Mouse (Mus musculus): ENCODE measurements around the gene Prm2. TPM values are rescaled to one million over a fixed set of nuclear protein-coding genes. Genes with fewer than 3 reads are reported as not detected.

The Prm2 gene
- polyA plus RNA-seq, 1 experiment from 2014 or later: not detected

GRCm38 (mm10) chr16:10749226-10749625, 46.7 kb downstream of the Prm2 start:
- no peak overlapping the region for H3K4me3 ChIP-seq
- no peak overlapping the region for H3K27ac ChIP-seq (replicated peaks)
- H3K36me3 ChIP-seq: no peaks in the 10 kb centered on the region
- H3K9me3 ChIP-seq: no peaks in the 10 kb centered on the region
- no peaks in the 10 kb centered on the region for H3K27me3 ChIP-seq
- no peak for ATAC-seq (ENCODE audit: low read depth)
- 74% methylated on average over 7 of the region's 7 CpGs for WGBS
- H3K9ac ChIP-seq: no peak overlapping the region
- peaks cover 7% of the 10 kb centered on the region; the same call in 1 of the 2 replicates for H3K4me1 ChIP-seq (replicated peaks)
- H3K4me2 ChIP-seq: no peak overlapping the region

Other genes starting within 250 kb of the Prm2 start
- gene Socs1, start 10.6 kb downstream of the Prm2 start, polyA plus RNA-seq (2015; fragmentation: Nextera tagmentation; extraction: Ambion mirVana): 3.7 and 4.2 TPM in 2 replicates
- gene Tnp2, start 7.5 kb downstream of the Prm2 start, polyA plus RNA-seq (2015; fragmentation: Nextera tagmentation; extraction: Ambion mirVana): not detected in 2 replicates
- not detected in 2 replicates for gene Prm3, start 5.2 kb downstream of the Prm2 start, polyA plus RNA-seq (2015; fragmentation: Nextera tagmentation; extraction: Ambion mirVana)
- 0.64 TPM in 1 of 2 replicates, not detected in the other for gene Prm1, start 9.7 kb upstream of the Prm2 start, polyA plus RNA-seq (2015; fragmentation: Nextera tagmentation; extraction: Ambion mirVana)
- not detected in 2 replicates for gene Gm11172, start 16.8 kb upstream of the Prm2 start, polyA plus RNA-seq (2015; fragmentation: Nextera tagmentation; extraction: Ambion mirVana)
- gene Rmi2, start 38.9 kb upstream of the Prm2 start, polyA plus RNA-seq (2015; fragmentation: Nextera tagmentation; extraction: Ambion mirVana): 0.55 and 0.68 TPM in 2 replicates

Data from neural tube, embryonic 13.5 days (tissue).